Mouse (Mus musculus): ENCODE results near the gene Tkt.

DNA sequence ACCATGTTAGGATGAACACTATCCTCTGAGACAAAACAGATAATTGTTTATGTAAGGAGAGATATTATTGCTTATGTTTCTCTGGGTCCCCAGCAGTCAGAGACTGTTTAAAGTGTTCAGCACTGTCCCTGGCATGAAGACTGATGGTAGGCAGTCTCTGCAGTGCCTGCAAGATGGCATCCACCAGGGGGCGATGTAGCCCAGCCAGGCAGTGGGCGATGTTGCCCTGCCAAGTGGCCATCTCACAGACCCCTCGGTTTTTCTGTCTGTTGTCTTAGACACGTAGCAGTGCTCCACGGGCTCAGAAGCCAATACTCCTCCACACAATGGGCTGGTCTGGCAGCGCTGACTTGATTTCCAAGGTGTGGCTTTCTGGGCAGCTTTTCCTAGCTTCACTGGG, 43.3 kb downstream of the Tkt start:
- TF ChIP-seq POU5F1 (IDR thresholded peaks at IDR 0.05; ENCODE audit: borderline replicate concordance, low read length) (no peak), CTCF (conservative IDR thresholded peaks at IDR 0.05; ENCODE audit: low read length) (peak; percentile 94)
